ENCODE assay signal across 24 mouse cellular contexts in the genomic region with DNA sequence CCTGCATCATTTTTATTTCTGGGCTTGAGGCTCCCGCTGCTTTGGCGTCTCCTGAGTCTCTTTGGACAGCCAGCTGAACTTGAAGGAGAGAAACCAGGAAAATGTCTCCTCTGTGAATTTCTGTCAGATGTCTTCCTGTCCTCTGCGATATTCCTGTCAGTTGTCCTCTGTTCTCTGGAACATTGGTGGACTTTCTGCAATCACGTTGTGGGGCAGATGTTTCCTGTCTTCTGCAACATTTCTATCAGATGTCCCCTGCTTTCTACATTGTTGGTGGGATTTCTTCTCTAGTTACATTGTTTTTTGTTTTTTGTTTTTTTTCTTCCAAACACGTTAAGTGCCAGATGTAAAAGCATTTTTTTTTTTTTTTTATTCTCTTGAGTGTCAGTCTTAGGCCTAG.
A peak's percentile ranks its signal among the peaks of the same experiment; 100 is the strongest.
DNase-seq lines count a peak whose midpoint lies in the region; ATAC-seq and TF ChIP-seq lines count a peak whose summit lies in the region.
"Had no signal": no experiment of that assay in that cellular context is flagged by ENCODE, and none has a peak within 500 bp of the region (broad histone marks: within the 10 kb centered on the region; RNA-seq: fewer than 3 reads in every experiment).

No protein-coding gene starts in this region.

- no peaks in the 10 kb centered on the region for H3K36me3 ChIP-seq in embryonic facial prominence, embryonic 14.5 days (ENCODE audit: control insufficient read depth, insufficient read depth, low read length)
- no peaks in the 10 kb centered on the region for H3K36me3 ChIP-seq in embryonic facial prominence, embryonic 10.5 days (replicated peaks)
- H3K36me3 ChIP-seq in kidney, postnatal 0 days (ENCODE audit: insufficient read depth, low read length) = no peaks in the 10 kb centered on the region
- no peaks in the 10 kb centered on the region for H3K36me3 ChIP-seq in lung, embryonic 16.5 days (ENCODE audit: control insufficient read depth, insufficient read depth, low read length)
- H3K36me3 ChIP-seq: embryonic facial prominence, embryonic 13.5 days; forebrain, embryonic 15.5 days; G1E had no signal

- 62% methylated on average over 5 of the region's 5 CpGs for WGBS in embryonic facial prominence, embryonic 14.5 days
- WGBS in embryonic facial prominence, embryonic 10.5 days = 76% methylated on average over 5 of the region's 5 CpGs
- 63% methylated on average over 5 of the region's 5 CpGs for WGBS in kidney, postnatal 0 days
- WGBS in lung, embryonic 16.5 days = 54% methylated on average over 5 of the region's 5 CpGs

- no peak overlapping the region for H3K4me2 ChIP-seq in embryonic facial prominence, embryonic 14.5 days (ENCODE audit: low read depth, low read length)
- no peak overlapping the region for H3K4me2 ChIP-seq in kidney, postnatal 0 days (ENCODE audit: low read length)
- H3K4me2 ChIP-seq in lung, embryonic 16.5 days (ENCODE audit: low read depth, low read length) = no peak overlapping the region
- H3K4me2 ChIP-seq: embryonic facial prominence, embryonic 13.5 days; forebrain, embryonic 13.5 days; forebrain, embryonic 15.5 days had no signal

- H3K4me1 ChIP-seq in embryonic facial prominence, embryonic 14.5 days (ENCODE audit: control insufficient read depth, insufficient read depth, low read length) = no peaks in the 10 kb centered on the region
- H3K4me1 ChIP-seq in embryonic facial prominence, embryonic 10.5 days = no peaks in the 10 kb centered on the region
- no peaks in the 10 kb centered on the region for H3K4me1 ChIP-seq in kidney, postnatal 0 days (replicated peaks; ENCODE audit: insufficient read depth, low read length)
- no peaks in the 10 kb centered on the region for H3K4me1 ChIP-seq in lung, embryonic 16.5 days (replicated peaks; ENCODE audit: control insufficient read depth, insufficient read depth, low read length)
- H3K4me1 ChIP-seq: embryonic facial prominence, embryonic 13.5 days; forebrain, embryonic 13.5 days; forebrain, embryonic 15.5 days had no signal

- no peak for ATAC-seq in embryonic facial prominence, embryonic 14.5 days (ENCODE audit: low read depth)
- ATAC-seq in kidney, postnatal 0 days (replicated peaks; ENCODE audit: low FRiP score, low read depth) = no peak
- ATAC-seq in lung, embryonic 16.5 days (ENCODE audit: low read depth) = peak; percentile 68; the same call in 1 of the 2 replicates
- ATAC-seq: activated CD4-positive, CD25-positive, alpha-beta regulatory T cell, adult 4 months; CD4-positive, CD25-positive, alpha-beta regulatory T cell, adult 4 months; forebrain, embryonic 13.5 days; forebrain, embryonic 15.5 days; forebrain, postnatal 0 days; Patski had no signal

- H3K9ac ChIP-seq in embryonic facial prominence, embryonic 14.5 days (ENCODE audit: low read depth, low read length) = no peak overlapping the region
- H3K9ac ChIP-seq in kidney, postnatal 0 days (ENCODE audit: low read depth, low read length) = no peak overlapping the region
- no peak overlapping the region for H3K9ac ChIP-seq in lung, embryonic 16.5 days (ENCODE audit: low read length)
- H3K9ac ChIP-seq: embryonic facial prominence, embryonic 13.5 days; forebrain, embryonic 13.5 days; forebrain, embryonic 15.5 days; forebrain, postnatal 0 days had no signal

- TF ChIP-seq CTCF in kidney, postnatal 0 days (IDR thresholded peaks at IDR 0.05; ENCODE audit: low read depth) = no peak

- no peaks in the 10 kb centered on the region for H3K9me3 ChIP-seq in embryonic facial prominence, embryonic 14.5 days (ENCODE audit: control insufficient read depth, low read length)
- H3K9me3 ChIP-seq in embryonic facial prominence, embryonic 10.5 days = no peaks in the 10 kb centered on the region
- H3K9me3 ChIP-seq in kidney, postnatal 0 days (replicated peaks; ENCODE audit: low read length) = no peaks in the 10 kb centered on the region
- H3K9me3 ChIP-seq in lung, embryonic 16.5 days (ENCODE audit: control insufficient read depth, low read length) = no peaks in the 10 kb centered on the region
- H3K9me3 ChIP-seq: embryonic facial prominence, embryonic 13.5 days; forebrain, embryonic 13.5 days; forebrain, embryonic 15.5 days; G1E had no signal

- H3K27ac ChIP-seq in embryonic facial prominence, embryonic 14.5 days (replicated peaks; ENCODE audit: low read depth, low read length) = no peak overlapping the region
- no peak overlapping the region for H3K27ac ChIP-seq in embryonic facial prominence, embryonic 10.5 days (replicated peaks)
- no peak overlapping the region for H3K27ac ChIP-seq in kidney, postnatal 0 days
- no peak overlapping the region for H3K27ac ChIP-seq in lung, embryonic 16.5 days (ENCODE audit: low read length)
- H3K27ac ChIP-seq: embryonic facial prominence, embryonic 13.5 days; forebrain, embryonic 13.5 days; forebrain, embryonic 15.5 days had no signal

- no peaks in the 10 kb centered on the region for H3K27me3 ChIP-seq in embryonic facial prominence, embryonic 14.5 days (replicated peaks; ENCODE audit: control insufficient read depth, insufficient read depth, low read length)
- H3K27me3 ChIP-seq in embryonic facial prominence, embryonic 10.5 days (replicated peaks; ENCODE audit: low read depth, poor library complexity, severe bottlenecking) = no peaks in the 10 kb centered on the region
- no peaks in the 10 kb centered on the region for H3K27me3 ChIP-seq in kidney, postnatal 0 days (ENCODE audit: insufficient read depth, low read length)
- H3K27me3 ChIP-seq in lung, embryonic 16.5 days (ENCODE audit: control insufficient read depth, insufficient read depth, low read depth, low read length) = no peaks in the 10 kb centered on the region
- H3K27me3 ChIP-seq: CH12.LX; embryonic facial prominence, embryonic 13.5 days; forebrain, embryonic 13.5 days; forebrain, embryonic 15.5 days had no signal

- no peak overlapping the region for H3K4me3 ChIP-seq in embryonic facial prominence, embryonic 14.5 days (ENCODE audit: low read depth, low read length)
- H3K4me3 ChIP-seq in embryonic facial prominence, embryonic 10.5 days = no peak overlapping the region
- no peak overlapping the region for H3K4me3 ChIP-seq in kidney, postnatal 0 days (replicated peaks; ENCODE audit: low read depth, low read length)
- no peak overlapping the region for H3K4me3 ChIP-seq in lung, embryonic 16.5 days (ENCODE audit: low read length)
- H3K4me3 ChIP-seq: embryonic facial prominence, embryonic 13.5 days; forebrain, embryonic 13.5 days; forebrain, embryonic 15.5 days had no signal

- peak; percentile 2 for DNase-seq in embryonic facial prominence, embryonic 14.5 days (ENCODE audit: low spot score)
- DNase-seq in embryonic facial prominence, embryonic 10.5 days (ENCODE audit: low spot score) = no peak
- DNase-seq in kidney, postnatal 0 days (ENCODE audit: low spot score) = peak; percentile 7
- no peak for DNase-seq in kidney, postnatal 25 days
- DNase-seq in lung, adult 18-20 months = no peak
- DNase-seq: adrenal gland, adult 8-10 months; adrenal gland, postnatal 14 days; adrenal gland, postnatal 36 days; B cell, adult 2 months; cerebellum, adult 11-12 months; cerebellum, adult 2 months; cerebellum, adult 9-10 months; cerebellum, postnatal 10 days; cerebellum, postnatal 25 days; forebrain, postnatal 0 days had no signal

Comparison
In these comparisons a context has a peak if more than half of its experiments do, and no peak if none do; other contexts are left out.
1. DNase-seq: peak in embryonic facial prominence, embryonic 14.5 days (single experiment) and kidney, postnatal 0 days (single experiment); none in embryonic facial prominence, embryonic 10.5 days (single experiment), kidney, postnatal 25 days (0 of 2) and lung, adult 18-20 months (0 of 2).